Mouse (Mus musculus) left cerebral cortex, adult 8-10 months (tissue): ENCODE data around the gene Tsc22d2. TPM values are rescaled to one million over a fixed set of nuclear protein-coding genes. Genes with fewer than 3 reads are reported as not detected.
"Not testable (repeated sequence)": the region's sequence is repeated elsewhere in the genome, so short reads cannot be mapped to it uniquely, and the experiment has no call there.

ENCODE experiments used
- DNase-seq, 2 experiments: peaks; one replicate each; pipeline ENCODE4 v3.0.0; 2022; ENCODE audit warnings: low spot score in 2 of 2
- total RNA-seq, 4 experiments: library from RNA; stranded (reverse); gene quantifications; 2 replicates each; pipeline ENCODE4 v1.2.4; 2022

Gene Tsc22d2
- total RNA-seq, 4 experiments from 2014 or later = 30.9 to 35.8 (median 34.7) TPM

- no peak for DNase-seq
These were observed 14.3 kb downstream of the Tsc22d2 start for GRCm38 (mm10) chr3:58428861-58429260.

- DNase-seq = no peak
These were observed 19.9 kb downstream of the Tsc22d2 start for GRCm38 (mm10) chr3:58434414-58434813.

- DNase-seq = no peak
These were observed 33.7 kb downstream of the Tsc22d2 start for GRCm38 (mm10) chr3:58448230-58448629.

- DNase-seq = no peak
These were observed 35.0 kb downstream of the Tsc22d2 start for GRCm38 (mm10) chr3:58449487-58449886.

GRCm38 (mm10) chr3:58454414-58455205 is 40.1 kb downstream of the Tsc22d2 start:
- no peak for DNase-seq

- DNase-seq = no peak
These were observed 40.7 kb downstream of the Tsc22d2 start for GRCm38 (mm10) chr3:58455255-58455654.

- DNase-seq = no peak
These were observed 55.3 kb downstream of the Tsc22d2 start for GRCm38 (mm10) chr3:58469655-58470437.

GRCm38 (mm10) chr3:58475298-58475697 is 60.8 kb downstream of the Tsc22d2 start:
- DNase-seq = not testable (repeated sequence)

GRCm38 (mm10) chr3:58478755-58479455 is 64.4 kb downstream of the Tsc22d2 start:
- no peak for DNase-seq

GRCm38 (mm10) chr3:58485883-58486282 is 71.4 kb downstream of the Tsc22d2 start:
- DNase-seq = no peak

- DNase-seq = no peak
These were observed 72.6 kb downstream of the Tsc22d2 start for GRCm38 (mm10) chr3:58487121-58487520.

- DNase-seq = no peak
These were observed 73.7 kb downstream of the Tsc22d2 start for GRCm38 (mm10) chr3:58487999-58488775.

GRCm38 (mm10) chr3:58490787-58491186 is 76.3 kb downstream of the Tsc22d2 start:
- peak in 1 of 2 experiments; percentile 28 for DNase-seq

GRCm38 (mm10) chr3:58493621-58494020 is 79.1 kb downstream of the Tsc22d2 start:
- DNase-seq = peak in 1 of 2 experiments; percentile 37

GRCm38 (mm10) chr3:58501961-58502360 is 87.4 kb downstream of the Tsc22d2 start:
- DNase-seq = no peak

GRCm38 (mm10) chr3:58503720-58504333 is 89.3 kb downstream of the Tsc22d2 start:
- no peak for DNase-seq

- DNase-seq = no peak
These were observed 90.2 kb downstream of the Tsc22d2 start for GRCm38 (mm10) chr3:58504676-58505075.

GRCm38 (mm10) chr3:58508020-58508750 is 93.7 kb downstream of the Tsc22d2 start:
- no peak for DNase-seq

- DNase-seq = no peak
These were observed 97.1 kb downstream of the Tsc22d2 start for GRCm38 (mm10) chr3:58511581-58511980.

- DNase-seq = no peak
These were observed 98.2 kb downstream of the Tsc22d2 start for GRCm38 (mm10) chr3:58512740-58513139.
